Mouse (Mus musculus) hematopoietic stem cell, adult 5-6 weeks (primary cell): Measurements from ENCODE around the gene Ndufa10. TPM values are rescaled to one million over a fixed set of nuclear protein-coding genes. Genes with fewer than 3 reads are reported as not detected.
"Not testable (repeated sequence)": the region's sequence is repeated elsewhere in the genome, so short reads cannot be mapped to it uniquely, and the experiment has no call there.

Experiments used
- ATAC-seq, 2 experiments: fragments of 125-278 bp in 1 of 2; replicated peaks in 1 of 2; 2 replicates each; pipeline ENCODE4 v1.8.0; 2016 to 2017; ENCODE audit warnings: inconsistent platforms in 2 of 2, mild to moderate bottlenecking in 2 of 2, moderate number of reproducible peaks in 2 of 2, low read depth in 1 of 2, moderate TSS enrichment in 1 of 2; ENCODE audit not compliant: low FRiP score in 2 of 2, poor library complexity in 2 of 2, severe bottlenecking in 2 of 2, insufficient read depth in 1 of 2, low TSS enrichment in 1 of 2
- total RNA-seq: library from RNA; stranded (forward); fragments of 172-1452, 232-1000 nt; gene quantifications from 2 replicates; pipeline ENCODE4 v1.2.3, GENCODE M21; 2017

Ndufa10 gene
- total RNA-seq = 84.7 and 94.9 TPM in 2 replicates

DNA sequence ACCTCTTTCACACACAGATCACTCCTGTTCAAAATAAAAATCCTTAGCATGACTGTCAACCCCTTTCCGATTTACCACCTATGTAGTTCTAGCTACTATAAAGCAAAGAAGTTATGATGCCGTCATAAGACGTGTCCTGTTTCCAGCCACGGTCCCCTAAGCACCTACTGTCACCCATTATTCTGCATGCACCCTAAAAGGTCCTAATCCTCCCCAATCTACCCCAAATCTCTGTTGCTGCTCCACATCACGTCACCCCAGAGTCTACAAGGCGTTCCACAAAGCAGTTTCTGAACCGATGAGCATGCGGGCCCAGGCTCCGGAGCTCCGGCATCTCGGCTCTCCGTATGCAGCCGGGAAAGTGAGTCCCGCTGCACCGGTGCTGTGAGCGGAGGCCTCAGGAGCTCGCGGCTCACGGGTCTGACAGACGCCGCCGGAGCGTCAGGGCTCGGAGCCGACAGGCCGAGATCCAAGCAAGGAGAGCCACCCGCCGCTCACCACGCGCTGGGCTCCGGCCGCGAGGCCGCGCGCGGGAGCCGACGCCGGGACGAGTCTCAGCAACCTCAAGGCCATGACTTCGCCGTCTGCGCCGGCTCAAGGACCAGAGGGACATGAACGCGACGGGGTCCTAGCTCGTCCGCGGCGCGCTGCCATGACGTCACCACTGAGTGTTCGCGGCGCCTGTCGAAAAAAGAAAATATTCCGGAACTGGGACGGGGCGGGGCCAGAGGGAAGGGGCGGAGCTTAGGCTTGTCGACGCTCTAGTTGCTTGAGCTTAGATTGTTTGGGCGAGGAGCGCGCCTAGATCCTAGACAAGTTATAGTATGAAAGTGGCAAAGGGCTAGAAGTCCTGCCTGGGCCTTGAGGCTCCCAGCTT lies at the start of gene Ndufa10:
Gene Ndufa10, minus strand, starts transcription at position 696 of the 877 bp plus-strand sequence.
- peak; percentile 87 to 94 for ATAC-seq

GRCm38 (mm10) chr1:92521376-92521775 lies 47.7 kb upstream of the Ndufa10 start:
- no peak for ATAC-seq

GRCm38 (mm10) chr1:92519046-92519445 lies 45.4 kb upstream of the Ndufa10 start:
- no peak for ATAC-seq

- ATAC-seq = no peak
Measured at GRCm38 (mm10) chr1:92518561-92518960, 44.9 kb upstream of the Ndufa10 start, which contains the start of gene Olfr1414. Olfr1414 (minus strand) TSS chr1:92518661.

DNA sequence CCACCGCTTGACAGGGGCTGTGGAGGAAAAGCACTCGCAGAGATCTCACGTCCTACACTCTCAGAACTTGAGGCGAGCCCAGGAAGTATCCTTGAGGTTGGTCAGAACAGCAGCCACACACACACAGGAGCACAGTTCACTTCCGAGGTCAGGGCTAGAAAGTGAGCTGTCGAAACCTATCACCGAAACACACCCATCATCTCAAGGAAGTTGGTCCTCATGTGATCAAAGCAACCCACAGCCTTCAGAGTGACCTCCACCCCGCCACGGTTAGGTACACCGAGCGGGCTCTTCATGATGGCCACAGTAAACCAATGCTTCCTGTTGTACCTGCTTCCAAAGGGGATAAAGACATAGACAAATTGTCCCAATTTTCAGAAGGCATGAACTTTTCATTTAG lies 41.7 kb upstream of the Ndufa10 start:
- no peak for ATAC-seq

GRCm38 (mm10) chr1:92511646-92512045 lies 38.0 kb upstream of the Ndufa10 start:
- ATAC-seq = not testable (repeated sequence)

DNA sequence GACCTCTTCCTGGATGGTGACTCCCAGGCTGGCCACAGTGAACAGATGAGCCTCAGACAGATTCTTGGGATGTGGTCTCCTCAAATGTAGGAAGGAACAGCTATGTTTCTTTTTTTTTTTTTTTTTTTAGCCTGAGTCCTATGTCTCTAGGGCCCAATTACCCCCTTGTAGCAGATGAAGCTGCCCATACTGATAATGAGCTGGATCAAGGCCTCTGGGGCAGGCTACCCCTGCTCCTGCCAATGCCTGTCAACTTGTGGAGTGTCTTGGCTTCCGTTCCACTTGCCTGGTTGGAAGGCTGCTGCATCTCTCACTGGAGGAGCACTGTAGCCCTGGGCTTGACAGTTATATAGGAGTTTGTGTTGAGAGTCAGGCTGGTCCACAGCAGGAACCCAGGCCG lies 22.3 kb upstream of the Ndufa10 start, which contains the start of gene Olfr1415:
Gene Olfr1415, minus strand, starts transcription at position 101 of the 400 bp plus-strand sequence.
- ATAC-seq = no peak

- ATAC-seq = no peak
Measured at GRCm38 (mm10) chr1:92485013-92485412, 11.4 kb upstream of the Ndufa10 start, which contains the start of gene Olfr1416. Olfr1416 (minus strand) TSS chr1:92485113.

DNA sequence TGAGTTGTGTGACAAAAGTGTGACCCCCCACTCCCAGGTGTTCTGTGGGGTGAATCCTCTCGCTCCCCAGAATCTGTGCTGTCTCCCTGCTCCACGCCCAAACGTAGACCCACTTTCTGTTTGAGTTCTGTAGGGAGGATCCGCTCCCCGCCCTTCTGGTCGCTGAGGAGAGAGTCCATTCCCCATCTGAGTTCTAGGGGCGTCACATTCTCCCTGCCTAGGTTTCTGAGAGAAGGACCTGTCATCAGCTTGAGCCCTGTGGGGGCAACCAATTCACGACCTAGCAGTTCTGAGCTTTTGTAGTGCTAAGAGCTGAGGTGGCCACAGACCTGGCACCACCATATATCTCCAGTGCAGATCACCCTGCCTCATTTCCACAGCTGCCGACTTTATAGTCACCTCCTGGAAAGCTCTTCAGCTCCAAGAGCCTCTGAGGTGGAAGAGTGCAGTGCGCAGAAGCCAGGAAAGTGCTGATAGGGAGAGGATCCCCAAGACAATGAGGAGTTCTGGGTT lies 462 bp upstream of the Ndufa10 start:
- peak; percentile 44 to 66 for ATAC-seq

- ATAC-seq = no peak
Measured at GRCm38 (mm10) chr1:92468891-92469290, 4.8 kb downstream of the Ndufa10 start.

GRCm38 (mm10) chr1:92458416-92458815 lies 15.2 kb downstream of the Ndufa10 start:
- ATAC-seq = no peak

DNA sequence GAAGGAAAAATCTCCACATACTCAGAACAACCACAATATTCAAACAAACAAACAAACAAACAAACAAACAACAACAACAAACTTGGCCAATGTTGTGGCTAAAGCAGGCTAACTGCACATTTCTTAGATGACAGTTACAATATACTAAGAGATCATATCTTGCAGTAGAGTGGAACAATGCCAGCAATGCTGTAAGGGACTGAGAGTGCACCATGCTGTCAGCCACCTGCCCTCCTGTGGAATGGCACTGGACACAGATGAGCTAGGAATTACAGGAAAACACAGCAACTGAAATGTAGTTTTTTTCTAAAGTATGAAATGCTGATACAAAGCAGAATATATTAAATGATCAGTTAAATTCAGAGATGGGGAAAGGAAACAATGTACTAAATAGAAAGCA lies 15.9 kb downstream of the Ndufa10 start:
- no peak for ATAC-seq

DNA sequence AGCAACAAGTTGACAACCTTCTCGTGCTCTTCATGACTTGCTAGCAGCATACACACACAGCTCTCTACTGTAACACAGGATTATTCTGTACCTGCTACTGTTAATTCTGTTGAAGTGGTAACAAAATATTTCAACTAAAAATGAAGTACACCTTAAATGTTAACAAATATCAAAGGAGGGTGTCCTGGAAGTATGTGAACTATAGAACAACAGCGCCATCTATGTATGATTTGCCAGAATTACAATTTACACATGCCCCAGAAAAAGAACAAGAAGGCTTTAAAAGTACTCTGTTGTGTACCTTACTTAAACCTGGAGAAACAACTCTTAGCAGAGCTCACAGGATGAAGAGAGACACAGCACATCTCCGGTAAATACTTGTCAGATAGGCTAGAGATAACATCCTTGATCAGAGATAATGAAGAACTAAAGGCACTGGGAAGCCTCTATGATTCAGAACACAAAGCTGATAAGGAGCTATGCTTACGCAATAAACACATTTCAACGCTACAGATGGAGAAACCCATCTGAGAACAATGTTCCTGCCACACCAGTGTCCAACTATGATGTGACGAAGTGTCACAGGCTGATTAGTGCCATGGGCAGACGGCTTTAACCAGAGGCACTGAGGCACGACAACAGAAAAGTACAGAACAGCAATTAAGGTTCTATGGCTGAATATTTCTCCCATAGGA lies 19.8 kb downstream of the Ndufa10 start:
- ATAC-seq = peak; percentile 45 to 46; a peak in 2 of 4 replicates

DNA sequence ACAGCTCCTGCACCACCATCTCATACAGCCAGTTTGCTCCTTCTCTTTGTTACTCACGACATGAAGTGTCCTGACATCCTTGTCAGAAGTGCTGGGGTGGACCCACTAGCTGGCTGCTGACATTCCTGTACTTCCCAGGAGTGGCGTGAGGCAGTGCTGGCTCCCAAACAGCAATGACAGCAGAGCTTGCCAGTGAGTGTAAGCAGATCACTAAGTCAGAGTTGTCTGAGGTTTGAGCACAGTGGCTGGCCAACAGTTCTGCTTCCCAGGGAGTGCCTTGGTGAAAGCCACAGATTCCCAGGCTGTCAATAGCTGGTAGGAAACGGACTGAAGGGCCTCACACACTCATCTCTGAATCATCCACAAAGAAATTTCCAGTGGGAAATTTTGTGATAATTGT lies 25.4 kb downstream of the Ndufa10 start:
- ATAC-seq = no peak

DNA sequence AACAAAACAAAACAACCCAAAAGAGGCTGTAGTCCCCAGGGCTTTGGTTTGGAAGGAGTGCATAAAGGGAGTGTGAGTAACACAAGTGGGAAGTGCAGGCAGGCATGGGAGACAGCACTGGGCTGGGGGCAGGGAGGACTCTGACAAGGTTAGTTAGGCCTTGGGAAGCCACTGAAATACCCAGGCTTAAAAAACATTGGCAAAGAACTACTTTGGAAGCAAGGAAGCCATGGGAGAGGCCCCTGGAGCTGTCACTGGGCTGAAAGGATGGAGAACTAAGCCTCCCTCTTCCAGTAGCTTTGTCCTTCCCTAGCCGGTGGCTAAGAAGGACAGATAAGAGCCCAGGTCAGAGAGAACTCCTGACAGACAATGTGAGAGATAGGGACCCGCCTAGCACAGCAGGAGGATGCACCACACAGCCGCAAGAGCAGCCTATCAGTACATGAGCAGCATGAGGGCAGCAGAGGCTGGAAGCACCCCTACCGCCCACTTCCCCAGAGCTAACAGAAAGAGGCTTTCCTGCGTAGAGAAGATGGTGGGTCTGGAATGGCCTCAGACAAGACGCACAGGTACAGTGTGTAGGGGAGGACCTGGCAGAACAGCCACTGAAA lies 32.1 kb downstream of the Ndufa10 start:
- no peak for ATAC-seq

DNA sequence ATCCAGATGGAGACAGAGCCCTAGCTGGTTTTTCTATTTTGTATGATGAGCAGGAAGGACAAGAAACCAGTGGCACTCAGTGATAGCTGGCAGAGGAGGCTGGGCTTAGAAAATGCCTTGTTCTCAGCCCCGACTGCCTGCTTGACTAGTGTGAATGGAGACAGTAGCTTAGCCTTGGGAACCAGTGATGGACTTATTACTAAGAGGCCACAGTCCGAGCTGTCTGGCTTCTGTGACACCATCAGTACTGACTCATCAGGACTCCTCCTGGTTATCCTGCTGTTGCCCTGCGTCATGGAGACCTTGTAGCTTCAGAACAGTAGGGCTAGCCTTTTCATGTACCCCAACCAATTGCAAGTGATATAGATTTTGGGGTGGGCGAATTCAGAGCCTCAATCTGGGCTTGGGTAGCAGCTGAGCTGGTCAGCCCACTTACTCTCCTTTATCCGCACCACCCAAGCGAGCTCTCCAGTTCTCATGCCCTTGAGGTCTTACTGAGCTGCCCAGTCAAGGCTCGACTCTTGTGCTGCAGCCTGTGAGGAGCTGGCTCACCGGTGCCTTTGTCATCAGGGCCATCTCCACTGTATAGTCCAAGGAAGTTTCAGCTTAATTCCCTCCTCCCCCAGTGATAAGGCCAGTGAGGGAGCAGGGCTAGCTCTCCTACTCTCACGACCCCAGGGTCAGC lies 33.5 kb downstream of the Ndufa10 start:
- ATAC-seq = no peak

DNA sequence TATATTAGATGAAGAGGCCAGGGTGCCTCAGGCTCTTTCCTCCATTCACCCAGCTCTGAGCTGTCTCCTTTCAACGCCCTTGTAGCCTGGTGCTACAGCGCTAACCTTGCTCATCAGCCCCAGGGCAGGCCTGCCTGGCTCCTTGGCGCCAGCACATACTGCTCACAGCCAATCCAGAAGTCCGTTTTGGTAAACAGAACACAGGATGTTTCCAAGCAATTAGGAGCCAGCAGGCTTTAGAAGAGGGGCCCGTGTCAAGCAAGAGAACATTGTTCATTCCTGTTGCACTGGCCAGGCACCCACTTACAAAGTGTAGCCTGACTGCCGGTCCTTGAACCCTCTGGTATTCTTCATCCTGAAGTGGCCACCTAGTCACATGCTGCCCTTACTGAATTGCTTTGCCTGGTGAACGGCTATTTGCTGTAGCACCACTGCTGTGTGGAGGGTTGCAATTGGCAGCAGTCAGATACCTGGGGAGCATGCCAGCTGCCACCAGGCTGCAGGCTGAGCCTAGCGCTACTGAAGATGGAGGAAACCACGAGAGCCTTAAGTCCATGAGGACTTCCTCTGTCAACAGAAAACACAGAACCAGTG lies 35.9 kb downstream of the Ndufa10 start:
- peak; percentile 75 to 83 for ATAC-seq
